Mouse (Mus musculus) stomach, postnatal 0 days (tissue): Measurements from ENCODE around the gene Psmd13. TPM values are rescaled to one million over a fixed set of nuclear protein-coding genes. Genes with fewer than 3 reads are reported as not detected.

Experiments used
- ATAC-seq: fragments of 200-750 bp; cut with Nextera tagmentation; 2 replicates; pipeline ENCODE4 v1.8.0; 2017; ENCODE audit not compliant: low FRiP score, low TSS enrichment
- DNase-seq: peaks from one replicate; pipeline ENCODE4 v3.0.0-alpha.2; 2016; ENCODE audit warnings: low spot score
- H3K27ac ChIP-seq: fragments of 300-500 bp; sonication (generic); replicated peaks from 2 replicates; pipeline ENCODE4 v1.5.1; 2014; ENCODE audit warnings: mild to moderate bottlenecking, control low read depth
- H3K27me3 ChIP-seq: fragments of 300-500 bp; sonication (generic); 2 replicates; pipeline ENCODE4 v1.6.1; 2014; ENCODE audit warnings: low read length; ENCODE audit not compliant: control insufficient read depth, insufficient read depth
- H3K36me3 ChIP-seq: fragments of 300-500 bp; sonication (generic); 2 replicates; pipeline ENCODE4 v1.6.1; 2014; ENCODE audit warnings: low read length, mixed read lengths; ENCODE audit not compliant: control insufficient read depth, insufficient read depth
- H3K4me1 ChIP-seq: fragments of 300-500 bp; sonication (generic); replicated peaks from 2 replicates; pipeline ENCODE4 v1.6.1; 2014; ENCODE audit warnings: antibody characterized with exemption; ENCODE audit not compliant: control insufficient read depth, insufficient read depth
- H3K4me2 ChIP-seq: fragments of 300-500 bp; sonication (generic); replicated peaks from 2 replicates; pipeline ENCODE4 v1.6.1; 2014; ENCODE audit warnings: low read depth, mild to moderate bottlenecking, control low read depth, moderate library complexity
- H3K4me3 ChIP-seq: fragments of 300-500 bp; sonication (generic); 2 replicates; pipeline ENCODE4 v1.5.1; 2014; ENCODE audit warnings: low read depth, low read length, control low read depth
- H3K9ac ChIP-seq: fragments of 300-500 bp; sonication (generic); 2 replicates; pipeline ENCODE4 v1.6.1; 2014; ENCODE audit warnings: mild to moderate bottlenecking, low read length, control low read depth, mixed read lengths
- H3K9me3 ChIP-seq: fragments of 300-500 bp; sonication (generic); 2 replicates; pipeline ENCODE4 v1.6.1; 2016; ENCODE audit warnings: low read length; ENCODE audit not compliant: control insufficient read depth
- CTCF ChIP-seq: IDR thresholded peaks from 2 replicates; pipeline ENCODE4 v1.5.1; 2016; ENCODE audit warnings: antibody characterized with exemption, low read depth, mild to moderate bottlenecking, moderate library complexity
- EP300 ChIP-seq: optimal IDR thresholded peaks from 2 replicates; pipeline ENCODE3; 2016; ENCODE audit warnings: antibody characterized with exemption
- WGBS: fragments of 180-500 bp; shearing (Covaris S2); extraction: QIAGEN DNeasy Blood & Tissue Kit; methylation state at CpG from one replicate; pipeline ENCODE4 v1.1.7; 2014; 5-methylcytosine and 5-hydroxymethylcytosine counted together
- polyA plus RNA-seq: library from polyadenylated mRNA; unstranded; fragments of >200 nt; fragmentation: Nextera tagmentation; extraction: Ambion mirVana; gene quantifications from 2 replicates; pipeline ENCODE4 v1.2.1, GENCODE M21; 2015

The Psmd13 gene
- polyA plus RNA-seq, 1 experiment from 2014 or later = 160 TPM

DNA sequence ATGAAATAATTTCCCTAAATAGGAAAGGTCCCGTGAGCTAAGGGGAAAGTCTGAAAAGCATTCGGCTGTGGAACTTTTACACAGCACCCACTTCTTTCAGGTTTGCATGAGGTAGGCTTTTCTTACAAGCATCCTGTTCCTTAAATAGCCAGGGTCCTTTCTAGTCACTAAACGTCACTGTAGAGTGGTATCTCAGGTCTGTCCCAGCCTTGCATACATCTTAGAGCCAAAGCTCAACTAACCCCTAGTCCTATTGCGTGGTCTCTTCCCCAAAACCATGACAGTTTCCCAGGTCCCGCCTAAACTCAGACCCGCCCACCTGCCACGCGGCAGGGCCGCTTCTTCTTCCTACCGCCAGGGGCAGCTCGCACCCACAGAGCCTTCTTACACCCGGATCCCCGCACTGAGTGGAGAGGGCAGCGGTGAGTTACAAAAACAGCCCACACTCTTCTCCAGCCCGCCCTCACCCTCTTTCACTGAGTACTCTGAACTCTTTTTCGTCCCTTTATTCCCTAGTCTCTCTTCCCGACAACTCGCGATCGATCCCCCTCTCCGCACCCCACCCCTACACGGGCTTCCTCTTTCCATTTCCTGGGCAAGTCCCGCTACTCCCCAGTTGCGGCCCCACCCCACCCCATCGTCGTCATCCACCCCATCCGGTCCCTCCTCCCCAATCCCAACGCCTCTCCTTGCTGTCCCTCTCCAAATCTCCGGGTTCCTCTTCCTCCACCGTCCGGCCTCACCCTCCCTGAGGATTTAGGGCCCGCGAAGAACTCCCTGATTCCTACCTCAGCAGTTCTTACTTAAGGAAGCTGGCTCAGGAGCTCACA is 59.7 kb downstream of the Psmd13 start, which contains the start of gene Pgghg:
Gene Pgghg (plus strand): TSS at position 170 of the 830 bp plus-strand sequence.
- DNase-seq = peak; percentile 88
- H3K4me1 ChIP-seq = peaks cover 5% of the 10 kb centered on the region
- WGBS = under 1% methylated on average over 33 of the region's 33 CpGs
- peak within 1 kb of the TSS; percentile 96 for H3K27ac ChIP-seq
- H3K27me3 ChIP-seq = no peaks in the 10 kb centered on the region
- H3K9ac ChIP-seq = peak within 1 kb of the TSS; percentile 73
- no peaks in the 10 kb centered on the region for H3K9me3 ChIP-seq
- peak within 1 kb of the TSS; percentile 49 for H3K4me3 ChIP-seq
- ATAC-seq = peak; percentile 89
- TF ChIP-seq EP300 (peak; percentile 34), CTCF (peak; percentile 94)
- H3K4me2 ChIP-seq = peak within 1 kb of the TSS; percentile 74
- H3K36me3 ChIP-seq = peaks cover 10% of the 10 kb centered on the region; the same call in 1 of the 2 replicates

DNA sequence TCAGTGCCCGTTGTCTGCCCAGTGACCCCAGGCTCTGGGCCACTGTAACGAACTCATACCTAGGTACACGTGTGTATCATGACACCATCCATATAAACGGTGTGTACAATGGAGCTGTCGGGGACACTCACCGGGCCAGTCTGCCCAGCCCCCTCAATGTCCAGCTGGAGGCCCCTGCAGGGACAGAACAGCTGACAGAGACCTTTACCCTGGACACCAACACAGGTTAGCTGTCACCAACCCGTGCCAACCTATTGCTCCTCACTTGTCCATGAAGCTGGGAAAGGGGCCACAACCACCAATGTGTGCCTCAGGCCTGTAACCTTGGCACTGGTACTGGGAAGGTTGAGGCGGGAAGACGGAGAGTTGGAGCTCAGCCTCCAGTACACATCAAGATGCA is 60.6 kb downstream of the Psmd13 start:
- Histone ChIP-seq H3K27ac (peak overlapping the region; percentile 96), H3K4me1 (peaks cover 5% of the 10 kb centered on the region), H3K4me3 (peak overlapping the region; percentile 49), H3K36me3 (peaks cover 14% of the 10 kb centered on the region; the same call in 1 of the 2 replicates), H3K9me3 (no peaks in the 10 kb centered on the region), H3K4me2 (peak overlapping the region; percentile 74), H3K27me3 (no peaks in the 10 kb centered on the region), H3K9ac (peak overlapping the region; percentile 73)
- DNase-seq (no peak), ATAC-seq (0 out of 2 replicates have a peak, but pooled peaks have one; percentile 5)
- WGBS = 31% methylated on average over 9 of the region's 9 CpGs
- TF ChIP-seq CTCF (no peak), EP300 (no peak)

DNA sequence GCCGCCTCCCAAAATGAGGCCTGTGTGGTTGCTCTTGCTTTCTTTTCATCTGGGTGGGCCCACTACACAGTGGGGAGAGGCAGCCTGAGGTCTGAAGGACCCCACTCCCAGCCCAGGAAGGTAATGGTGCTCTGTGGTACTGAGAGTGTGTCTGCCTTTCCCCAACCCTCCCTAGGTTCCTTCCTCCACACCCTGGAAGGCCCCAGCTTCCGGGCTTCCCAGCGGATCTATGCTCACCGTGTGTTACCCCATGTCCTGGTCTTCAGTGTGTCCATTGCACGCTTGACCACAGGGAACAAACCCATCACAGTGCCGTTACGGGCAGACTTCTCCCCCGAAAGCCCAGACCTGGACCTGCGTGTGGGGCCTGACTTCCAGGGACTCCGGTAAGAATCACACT is 61.0 kb downstream of the Psmd13 start:
- no peak for ATAC-seq
- TF ChIP-seq EP300 = no peak
- H3K9me3 ChIP-seq = no peaks in the 10 kb centered on the region
- H3K27me3 ChIP-seq = no peaks in the 10 kb centered on the region
- peak overlapping the region; percentile 96 for H3K27ac ChIP-seq
- peak overlapping the region; percentile 23; the same call in 1 of the 2 replicates for H3K9ac ChIP-seq
- DNase-seq = no peak
- H3K4me2 ChIP-seq = peak overlapping the region; percentile 74
- peaks cover 5% of the 10 kb centered on the region for H3K4me1 ChIP-seq
- 77% methylated on average over 10 of the region's 10 CpGs for WGBS
- H3K4me3 ChIP-seq = no peak overlapping the region
- H3K36me3 ChIP-seq = peaks cover 16% of the 10 kb centered on the region; the same call in 1 of the 2 replicates

DNA sequence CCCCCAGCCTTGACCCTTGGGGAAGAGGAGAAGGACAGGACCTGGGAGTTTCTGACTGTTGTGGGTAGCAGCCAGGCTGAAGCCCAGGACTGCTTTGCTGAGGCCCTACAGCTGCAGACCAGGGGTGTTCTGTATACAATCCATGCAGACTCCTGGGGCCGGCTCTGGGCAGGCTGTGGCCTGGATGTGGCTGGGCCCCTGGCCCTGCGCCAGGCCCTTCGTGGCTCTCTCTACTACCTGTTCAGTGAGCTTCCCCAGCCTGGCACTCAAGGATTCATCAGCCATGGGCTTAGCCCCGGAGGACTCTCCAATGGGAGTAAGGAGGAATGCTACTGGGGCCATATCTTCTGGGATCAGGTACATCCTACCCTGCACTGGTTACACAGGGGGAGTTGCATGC is 61.6 kb downstream of the Psmd13 start:
- peaks cover 5% of the 10 kb centered on the region for H3K4me1 ChIP-seq
- 0 out of 2 replicates have a peak overlapping the region, but pooled peaks have one; percentile 23 for H3K9ac ChIP-seq
- no peak overlapping the region for H3K4me3 ChIP-seq
- WGBS = 62% methylated on average over 4 of the region's 4 CpGs
- DNase-seq (peak; percentile 48), ATAC-seq (no peak)
- peak overlapping the region; percentile 74; the same call in 1 of the 2 replicates for H3K4me2 ChIP-seq
- H3K9me3 ChIP-seq = no peaks in the 10 kb centered on the region
- TF ChIP-seq EP300 = no peak
- peak overlapping the region; percentile 96 for H3K27ac ChIP-seq
- no peaks in the 10 kb centered on the region for H3K27me3 ChIP-seq
- H3K36me3 ChIP-seq = peaks cover 18% of the 10 kb centered on the region; the same call in 1 of the 2 replicates

DNA sequence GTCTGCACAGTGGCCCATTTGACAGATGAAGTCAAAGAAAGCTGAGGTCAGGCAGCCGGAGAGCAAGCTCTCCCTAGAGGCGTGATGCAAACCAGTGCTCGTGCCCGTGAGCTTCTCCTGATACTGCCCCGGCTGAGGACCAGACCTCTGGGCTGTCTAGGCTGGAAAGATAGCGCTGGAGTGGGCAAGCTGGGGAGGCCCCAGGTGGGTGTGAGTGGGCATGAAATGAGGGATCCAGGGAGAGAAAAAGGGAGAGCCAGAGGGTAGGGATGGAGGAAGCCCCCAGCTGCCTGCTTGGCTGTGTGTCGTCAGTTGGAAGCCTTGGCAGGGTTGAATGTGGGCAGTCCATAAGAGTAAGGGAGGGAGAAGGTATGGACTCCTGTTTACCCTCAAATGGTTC is 62.5 kb downstream of the Psmd13 start:
- H3K27ac ChIP-seq = no peak overlapping the region
- H3K27me3 ChIP-seq = no peaks in the 10 kb centered on the region
- peaks cover 21% of the 10 kb centered on the region for H3K36me3 ChIP-seq
- peaks cover 5% of the 10 kb centered on the region for H3K4me1 ChIP-seq
- 83% methylated on average over 7 of the region's 7 CpGs for WGBS
- no peak for ATAC-seq
- H3K9ac ChIP-seq = no peak overlapping the region
- H3K4me3 ChIP-seq = no peak overlapping the region
- H3K9me3 ChIP-seq = no peaks in the 10 kb centered on the region
- no peak overlapping the region for H3K4me2 ChIP-seq
- TF ChIP-seq CTCF = no peak
- no peak for TF ChIP-seq EP300
- DNase-seq = no peak

DNA sequence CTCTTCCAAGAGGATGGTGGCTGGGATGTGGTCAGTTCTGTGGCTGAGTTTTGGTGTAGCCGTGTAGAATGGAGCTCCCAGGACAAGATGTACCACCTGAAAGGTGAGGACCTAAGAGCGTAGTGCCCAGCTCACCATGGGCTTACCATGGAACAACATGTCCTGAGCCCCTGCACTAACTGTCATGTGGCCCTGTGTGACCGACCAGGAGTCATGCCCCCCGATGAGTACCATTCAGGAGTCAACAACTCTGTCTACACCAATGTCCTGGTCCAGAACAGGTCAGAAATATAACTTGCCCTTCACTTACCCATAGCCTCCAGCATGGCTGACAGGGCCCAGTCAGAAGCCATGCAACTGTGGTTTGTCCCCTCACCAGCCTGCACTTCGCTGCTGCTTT is 63.5 kb downstream of the Psmd13 start:
- Histone ChIP-seq H3K9ac (no peak overlapping the region), H3K4me1 (peaks cover 5% of the 10 kb centered on the region), H3K4me3 (no peak overlapping the region), H3K27me3 (no peaks in the 10 kb centered on the region), H3K9me3 (no peaks in the 10 kb centered on the region), H3K27ac (no peak overlapping the region), H3K4me2 (no peak overlapping the region), H3K36me3 (peaks cover 28% of the 10 kb centered on the region)
- 94% methylated on average over 5 of the region's 5 CpGs for WGBS
- TF ChIP-seq CTCF = no peak
- TF ChIP-seq EP300 = no peak
- ATAC-seq (no peak), DNase-seq (no peak)
